Mouse (Mus musculus): ENCODE measurements at regions not wholly inside any gene's neighbourhood (a gene's known extent, or its start where the extent isn't known, plus 50 kb on each side); places are given as distances from the start of the nearest gene placed in this dataset.

DNA sequence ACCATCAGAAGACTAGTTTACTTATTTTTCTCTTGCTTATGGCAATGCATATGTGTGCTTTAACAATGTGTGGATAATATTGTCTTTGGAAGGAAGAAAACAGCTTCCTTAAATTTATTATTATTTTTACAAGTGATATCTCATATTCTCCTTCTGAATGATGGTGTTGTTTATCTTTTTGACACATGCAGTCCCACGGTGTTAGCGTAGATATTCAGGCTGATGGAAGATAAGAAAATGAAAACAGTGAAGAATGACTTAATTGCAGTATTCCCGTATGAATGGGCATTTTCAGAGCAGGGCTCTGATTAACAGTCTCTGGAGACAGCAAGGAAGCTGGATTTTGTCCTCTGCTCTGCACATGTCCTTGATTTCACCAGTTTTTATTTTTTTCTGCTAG lies 303.5 kb upstream of the Pdcd1 start:
- Histone ChIP-seq H3K4me3 (ENCODE audit: insufficient read depth, low read depth, low read length) (no peak overlapping the region), H3K27ac (ENCODE audit: insufficient read depth, low read depth, low read length) (no peak overlapping the region), H3K27me3 (replicated peaks; ENCODE audit: control insufficient read depth, insufficient read depth, low read length) (no peaks in the 10 kb centered on the region), H3K36me3 (ENCODE audit: control insufficient read depth, insufficient read depth, low read length) (no peaks in the 10 kb centered on the region), H3K4me1 (ENCODE audit: control insufficient read depth, insufficient read depth, low read length) (no peaks in the 10 kb centered on the region)
- WGBS: 67% methylated on average over 3 of the region's 3 CpGs
- TF ChIP-seq POLR2A (IDR thresholded peaks at IDR 0.05; ENCODE audit: low read depth, low read length): no peak
- TF ChIP-seq CTCF (conservative IDR thresholded peaks at IDR 0.05; ENCODE audit: insufficient read depth, insufficient read length, low read depth, low read length): no peak
- no peak for DNase-seq

DNA sequence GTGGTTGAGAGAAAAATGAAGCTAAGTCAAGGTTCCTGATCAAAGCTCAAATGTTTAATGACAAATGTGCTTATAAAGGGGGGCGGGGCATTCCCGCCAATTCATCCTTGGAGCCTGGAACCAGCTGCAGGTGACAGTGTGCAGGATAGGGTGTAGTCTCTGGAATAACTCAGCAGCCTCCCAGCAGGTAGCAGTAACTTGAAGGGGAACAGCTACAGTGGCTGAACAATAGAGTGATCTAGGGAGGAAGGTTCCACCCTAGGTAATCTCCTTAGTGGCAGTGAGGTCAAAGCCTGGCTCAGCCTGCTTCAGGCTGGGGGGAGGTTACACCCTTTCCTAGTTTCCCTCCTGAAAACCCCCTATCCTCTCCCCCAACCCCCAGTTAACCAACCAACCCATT lies 290.2 kb upstream of the Pdcd1 start:
- 84% methylated on average over 2 of the region's 2 CpGs for WGBS

GRCm38 (mm10) chr1:94341237-94341636 lies 288.9 kb upstream of the Pdcd1 start:
- Histone ChIP-seq H3K27ac (ENCODE audit: insufficient read depth, low read depth, low read length) (no peak overlapping the region), H3K27me3 (replicated peaks; ENCODE audit: control insufficient read depth, insufficient read depth, low read length) (no peaks in the 10 kb centered on the region), H3K36me3 (ENCODE audit: control insufficient read depth, insufficient read depth, low read length) (no peaks in the 10 kb centered on the region), H3K4me1 (ENCODE audit: control insufficient read depth, insufficient read depth, low read length) (no peaks in the 10 kb centered on the region), H3K4me3 (ENCODE audit: insufficient read depth, low read depth, low read length) (no peak overlapping the region)
- no peak for DNase-seq
- WGBS: 82% methylated on average over 3 of the region's 3 CpGs
- no peak for TF ChIP-seq CTCF (conservative IDR thresholded peaks at IDR 0.05; ENCODE audit: insufficient read depth, insufficient read length, low read depth, low read length)
- no peak for TF ChIP-seq POLR2A (IDR thresholded peaks at IDR 0.05; ENCODE audit: low read depth, low read length)

More for the DNA sequence above, 290.2 kb upstream of the Pdcd1 start:
- no peak overlapping the region for H3K4me3 ChIP-seq (ENCODE audit: insufficient read depth, low read depth, low read length)
- H3K27ac ChIP-seq (ENCODE audit: insufficient read depth, low read depth, low read length): no peak overlapping the region
- DNase-seq: no peak
- no peak for TF ChIP-seq CTCF (conservative IDR thresholded peaks at IDR 0.05; ENCODE audit: insufficient read depth, insufficient read length, low read depth, low read length)
- TF ChIP-seq POLR2A (IDR thresholded peaks at IDR 0.05; ENCODE audit: low read depth, low read length): no peak
- no peaks in the 10 kb centered on the region for H3K36me3 ChIP-seq (ENCODE audit: control insufficient read depth, insufficient read depth, low read length)
- H3K4me1 ChIP-seq (ENCODE audit: control insufficient read depth, insufficient read depth, low read length): no peaks in the 10 kb centered on the region
- H3K27me3 ChIP-seq (replicated peaks; ENCODE audit: control insufficient read depth, insufficient read depth, low read length): no peaks in the 10 kb centered on the region

GRCm38 (mm10) chr1:94318029-94318428 lies 265.7 kb upstream of the Pdcd1 start:
- no peak for TF ChIP-seq POLR2A (IDR thresholded peaks at IDR 0.05; ENCODE audit: low read depth, low read length)
- H3K36me3 ChIP-seq (ENCODE audit: control insufficient read depth, insufficient read depth, low read length): no peaks in the 10 kb centered on the region
- H3K27me3 ChIP-seq (replicated peaks; ENCODE audit: control insufficient read depth, insufficient read depth, low read length): no peaks in the 10 kb centered on the region
- H3K4me1 ChIP-seq (ENCODE audit: control insufficient read depth, insufficient read depth, low read length): no peaks in the 10 kb centered on the region
- DNase-seq: no peak
- H3K4me3 ChIP-seq (ENCODE audit: insufficient read depth, low read depth, low read length): no peak overlapping the region
- no peak overlapping the region for H3K27ac ChIP-seq (ENCODE audit: insufficient read depth, low read depth, low read length)

- 85% methylated on average over 1 of the region's 1 CpGs for WGBS
Observed at GRCm38 (mm10) chr1:94298395-94298794, 246.0 kb upstream of the Pdcd1 start.

GRCm38 (mm10) chr1:94272569-94272968 lies 220.2 kb upstream of the Pdcd1 start:
- no peak for TF ChIP-seq CTCF (conservative IDR thresholded peaks at IDR 0.05; ENCODE audit: insufficient read depth, insufficient read length, low read depth, low read length)
- TF ChIP-seq POLR2A (IDR thresholded peaks at IDR 0.05; ENCODE audit: low read depth, low read length): no peak
- Histone ChIP-seq H3K27me3 (replicated peaks; ENCODE audit: control insufficient read depth, insufficient read depth, low read length) (no peaks in the 10 kb centered on the region), H3K27ac (ENCODE audit: insufficient read depth, low read depth, low read length) (no peak overlapping the region), H3K36me3 (ENCODE audit: control insufficient read depth, insufficient read depth, low read length) (no peaks in the 10 kb centered on the region), H3K4me1 (ENCODE audit: control insufficient read depth, insufficient read depth, low read length) (no peaks in the 10 kb centered on the region), H3K4me3 (ENCODE audit: insufficient read depth, low read depth, low read length) (no peak overlapping the region)
- WGBS: 80% methylated on average over 4 of the region's 4 CpGs
- DNase-seq: no peak

More at GRCm38 (mm10) chr1:94298395-94298794, 246.0 kb upstream of the Pdcd1 start:
- Histone ChIP-seq H3K4me3 (ENCODE audit: insufficient read depth, low read depth, low read length) (no peak overlapping the region), H3K27me3 (replicated peaks; ENCODE audit: control insufficient read depth, insufficient read depth, low read length) (no peaks in the 10 kb centered on the region), H3K4me1 (ENCODE audit: control insufficient read depth, insufficient read depth, low read length) (no peaks in the 10 kb centered on the region), H3K36me3 (ENCODE audit: control insufficient read depth, insufficient read depth, low read length) (no peaks in the 10 kb centered on the region), H3K27ac (ENCODE audit: insufficient read depth, low read depth, low read length) (no peak overlapping the region)
- TF ChIP-seq CTCF (conservative IDR thresholded peaks at IDR 0.05; ENCODE audit: insufficient read depth, insufficient read length, low read depth, low read length): no peak
- TF ChIP-seq POLR2A (IDR thresholded peaks at IDR 0.05; ENCODE audit: low read depth, low read length): no peak
- no peak for DNase-seq

DNA sequence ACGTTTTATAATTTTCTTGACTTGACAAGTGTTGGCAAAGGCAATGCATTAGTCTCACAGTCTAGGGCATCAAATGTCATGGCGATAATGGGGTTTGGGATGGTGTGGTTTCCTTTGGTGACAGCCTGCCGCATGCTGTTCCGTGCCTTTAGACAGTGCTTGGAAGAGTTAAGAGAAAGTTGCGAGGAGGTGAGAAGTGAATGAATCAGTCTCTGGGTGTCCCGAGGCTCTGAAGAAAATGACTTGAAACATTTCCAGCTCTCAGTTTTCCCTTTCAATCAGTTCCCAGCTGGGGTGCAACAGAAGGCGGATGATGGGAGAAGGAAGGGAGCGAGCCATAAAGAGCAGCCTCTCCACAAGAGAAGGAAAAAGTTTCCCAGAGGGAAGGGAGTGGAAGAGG lies 211.0 kb upstream of the Pdcd1 start:
- Histone ChIP-seq H3K4me3 (ENCODE audit: insufficient read depth, low read depth, low read length) (no peak overlapping the region), H3K27ac (ENCODE audit: insufficient read depth, low read depth, low read length) (no peak overlapping the region), H3K27me3 (replicated peaks; ENCODE audit: control insufficient read depth, insufficient read depth, low read length) (no peaks in the 10 kb centered on the region), H3K4me1 (ENCODE audit: control insufficient read depth, insufficient read depth, low read length) (no peaks in the 10 kb centered on the region), H3K36me3 (ENCODE audit: control insufficient read depth, insufficient read depth, low read length) (no peaks in the 10 kb centered on the region)
- TF ChIP-seq CTCF (conservative IDR thresholded peaks at IDR 0.05; ENCODE audit: insufficient read depth, insufficient read length, low read depth, low read length) (no peak), POLR2A (IDR thresholded peaks at IDR 0.05; ENCODE audit: low read depth, low read length) (no peak)
- 57% methylated on average over 8 of the region's 8 CpGs for WGBS
- DNase-seq: no peak

DNA sequence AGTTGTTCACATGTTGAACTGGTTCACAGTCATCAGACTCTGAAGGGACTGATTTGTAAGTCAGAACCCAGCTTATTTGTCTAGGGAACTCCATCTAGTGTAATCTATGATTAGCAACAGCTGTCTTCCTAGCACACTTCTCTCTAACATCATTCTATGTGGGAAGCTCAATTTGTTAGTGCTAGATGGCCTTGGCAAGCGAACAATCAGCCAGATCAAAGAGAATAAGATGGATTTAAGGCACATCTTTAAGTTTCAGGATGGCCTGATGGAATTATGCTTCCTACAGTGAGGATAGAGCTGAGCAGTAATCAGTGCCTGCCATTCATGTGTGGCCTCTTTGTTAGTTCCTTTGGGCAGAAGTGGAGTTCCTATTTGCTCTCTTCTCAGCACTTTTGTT lies 183.1 kb upstream of the Pdcd1 start:
- no peaks in the 10 kb centered on the region for H3K36me3 ChIP-seq (ENCODE audit: control insufficient read depth, insufficient read depth, low read length)
- no peaks in the 10 kb centered on the region for H3K27me3 ChIP-seq (replicated peaks; ENCODE audit: control insufficient read depth, insufficient read depth, low read length)
- 58% methylated on average over 1 of the region's 1 CpGs for WGBS
- no peak overlapping the region for H3K27ac ChIP-seq (ENCODE audit: insufficient read depth, low read depth, low read length)
- H3K4me1 ChIP-seq (ENCODE audit: control insufficient read depth, insufficient read depth, low read length): no peaks in the 10 kb centered on the region
- DNase-seq: no peak
- no peak for TF ChIP-seq CTCF (conservative IDR thresholded peaks at IDR 0.05; ENCODE audit: insufficient read depth, insufficient read length, low read depth, low read length)
- TF ChIP-seq POLR2A (IDR thresholded peaks at IDR 0.05; ENCODE audit: low read depth, low read length): no peak
- H3K4me3 ChIP-seq (ENCODE audit: insufficient read depth, low read depth, low read length): no peak overlapping the region
